Mouse (Mus musculus) effector memory CD4-positive, alpha-beta T cell, adult 5 months (primary cell): ENCODE results near the gene Tmem260. TPM values are rescaled to one million over a fixed set of nuclear protein-coding genes. Genes with fewer than 3 reads are reported as not detected.

Experiments
- polyA plus RNA-seq: library from polyadenylated mRNA; unstranded; fragments of 100-300 nt; shearing (Covaris generic); gene quantifications from one replicate; pipeline ENCODE4 v1.2.1, GENCODE M21; 2017

The Tmem260 gene
- 17.5 TPM for polyA plus RNA-seq

DNA sequence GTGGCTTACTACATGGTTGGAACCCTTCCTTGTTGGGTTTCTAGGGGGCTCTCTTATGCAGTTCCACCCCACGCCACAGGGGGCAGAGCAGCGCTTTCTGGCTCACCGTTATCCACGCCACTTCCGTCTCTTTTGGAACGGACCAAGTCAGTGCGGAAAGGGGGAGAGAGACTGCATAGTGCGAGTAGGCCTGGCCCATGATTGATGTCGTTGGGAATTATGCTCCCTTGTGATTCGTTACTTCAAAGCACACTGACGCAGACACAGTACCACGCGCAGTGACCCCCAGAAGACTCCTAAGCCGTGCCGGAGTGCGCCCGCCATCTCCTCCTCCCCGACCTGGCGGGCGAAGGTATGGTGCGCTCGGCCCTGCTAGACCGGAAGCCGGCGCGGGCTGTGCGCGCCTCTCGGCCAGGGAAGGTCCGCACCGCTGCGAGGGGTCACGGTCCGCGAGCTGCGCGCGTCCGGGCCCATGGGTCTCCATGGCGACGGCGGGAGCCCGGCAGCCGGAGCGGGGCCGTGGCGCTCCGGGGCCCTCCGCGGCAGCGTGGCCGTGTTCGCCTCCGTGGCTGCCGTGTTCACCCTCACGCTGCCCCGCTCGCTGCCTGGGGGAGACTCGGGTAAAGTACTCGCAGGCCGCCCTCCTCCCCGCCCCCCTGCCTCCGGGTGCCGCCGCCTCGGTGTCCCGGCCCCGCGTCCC, at the start of gene Tmem260:
Gene Tmem260, plus strand, starts transcription at position 141 of the 700 bp plus-strand sequence.

Other genes starting within 250 kb of the Tmem260 start
- gene Otx2, start 227.7 kb downstream of the Tmem260 start, polyA plus RNA-seq = not detected